Mouse (Mus musculus) embryonic fibroblast, embryonic 13.5 days (primary cell): ENCODE data around the gene Nfu1.

Experiments
- CTCF ChIP-seq: IDR thresholded peaks from 2 replicates; pipeline ENCODE4 v1.5.1; 2011; ENCODE audit warnings: mild to moderate bottlenecking, control low read depth, low read length, moderate library complexity, borderline replicate concordance; ENCODE audit not compliant: insufficient read depth
- POLR2A ChIP-seq: IDR thresholded peaks from 2 replicates; pipeline ENCODE4 v1.6.1; 2011; ENCODE audit warnings: low read depth, mild to moderate bottlenecking, control low read depth, low read length, moderate library complexity

GRCm38 (mm10) chr6:86985314-86986106 is 23.5 kb upstream of the Nfu1 start:
- no peak for TF ChIP-seq CTCF
- TF ChIP-seq POLR2A: no peak
